Mouse (Mus musculus) forebrain, postnatal 0 days (tissue): Measurements from ENCODE around the gene Ccl11. TPM values are rescaled to one million over a fixed set of nuclear protein-coding genes. Genes with fewer than 3 reads are reported as not detected.

Experiments
- ATAC-seq: fragments of 200-750 bp; cut with Nextera tagmentation; 2 replicates; pipeline ENCODE4 v1.8.0; 2017; ENCODE audit warnings: mild to moderate bottlenecking, moderate library complexity
- DNase-seq: peaks from one replicate; pipeline ENCODE4 v3.0.0-alpha.2; 2015
- H3K27ac ChIP-seq: fragments of 300-500 bp; sonication (generic); 2 replicates; pipeline ENCODE4 v1.5.1; 2014; ENCODE audit warnings: low read depth, mild to moderate bottlenecking, antibody characterized with exemption, low read length, moderate library complexity, mixed read lengths
- H3K27me3 ChIP-seq: fragments of 300-500 bp; sonication (generic); 2 replicates; pipeline ENCODE4 v1.6.1; 2014; ENCODE audit warnings: mild to moderate bottlenecking, low read length, mixed read lengths; ENCODE audit not compliant: insufficient read depth
- H3K36me3 ChIP-seq: fragments of 300-500 bp; sonication (generic); 2 replicates; pipeline ENCODE4 v1.6.1; 2014; ENCODE audit warnings: mild to moderate bottlenecking, moderate library complexity; ENCODE audit not compliant: insufficient read depth
- H3K4me1 ChIP-seq: fragments of 300-500 bp; sonication (generic); 2 replicates; pipeline ENCODE4 v1.6.1; 2014; ENCODE audit warnings: antibody characterized with exemption; ENCODE audit not compliant: insufficient read depth
- H3K4me2 ChIP-seq: fragments of 300-500 bp; sonication (generic); 2 replicates; pipeline ENCODE4 v1.6.1; 2014; ENCODE audit warnings: low read depth, mild to moderate bottlenecking, moderate library complexity
- H3K4me3 ChIP-seq: fragments of 300-500 bp; sonication (generic); 2 replicates; pipeline ENCODE4 v1.5.1; 2014; ENCODE audit warnings: low read depth, low read length, mixed read lengths
- H3K9ac ChIP-seq: fragments of 300-500 bp; sonication (generic); 2 replicates; pipeline ENCODE4 v1.6.1; 2014; ENCODE audit warnings: mild to moderate bottlenecking
- H3K9me3 ChIP-seq: fragments of 300-500 bp; sonication (generic); 2 replicates; pipeline ENCODE4 v1.6.1; 2016; ENCODE audit warnings: low read length
- CTCF ChIP-seq: sonication (generic); IDR thresholded peaks from 2 replicates; pipeline ENCODE4 v1.5.1; 2016; ENCODE audit warnings: antibody characterized with exemption, control low read depth, low read depth
- WGBS: fragments of 180-500 bp; shearing (Covaris S2); extraction: QIAGEN DNeasy Blood & Tissue Kit; methylation state at CpG from one replicate; pipeline ENCODE4 v1.1.7; 2014; 5-methylcytosine and 5-hydroxymethylcytosine counted together
- polyA plus RNA-seq: library from polyadenylated mRNA; unstranded; fragments of >200 nt; fragmentation: Nextera tagmentation; extraction: Ambion mirVana; gene quantifications from 2 replicates; pipeline ENCODE4 v1.2.1, GENCODE M21; 2015
- total RNA-seq: library from RNA; depleted of rRNA; stranded (reverse); fragments of >200 nt; gene quantifications from 2 replicates; pipeline ENCODE4 v1.2.3, GENCODE M21; 2014

The Ccl11 gene
- total and polyA plus RNA-seq, 2 experiments from 2014 or later, result 0.15 TPM; not detected in 1

DNA sequence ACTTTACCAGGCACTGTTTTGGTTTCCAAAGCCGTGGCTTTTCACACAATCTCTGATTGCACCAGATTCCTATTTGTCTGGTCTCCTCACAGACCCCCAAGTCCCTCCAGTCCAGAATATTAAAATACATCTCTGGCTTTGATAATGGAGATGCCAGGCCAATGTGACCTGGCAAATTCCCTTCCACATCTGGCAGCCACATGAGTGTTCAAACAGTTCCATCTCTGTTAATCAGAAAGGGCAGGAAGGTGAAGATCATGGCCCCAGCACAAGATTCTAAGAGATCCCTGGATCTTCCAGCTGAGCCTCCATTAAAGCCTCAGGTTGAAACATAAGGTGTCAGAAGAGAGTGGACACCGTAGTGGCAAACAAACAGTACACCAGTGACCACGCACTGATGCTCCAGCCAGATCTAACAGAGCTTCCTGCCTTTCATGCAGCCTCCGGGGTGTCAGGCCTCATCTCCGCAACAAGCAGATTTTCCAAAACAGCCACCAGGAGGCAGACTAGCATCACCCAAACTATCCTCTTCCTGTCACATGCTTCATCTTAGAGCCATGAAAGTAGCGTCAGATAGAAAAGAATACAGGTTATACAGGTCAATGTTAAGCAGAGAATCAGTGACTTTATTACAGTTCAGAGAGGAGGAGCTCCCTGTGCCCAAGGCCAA lies 9.7 kb upstream of the Ccl11 start:
- 56% methylated on average over 6 of the region's 6 CpGs for WGBS
- DNase-seq, result peak; percentile 43
- H3K4me3 ChIP-seq, result no peak overlapping the region

DNA sequence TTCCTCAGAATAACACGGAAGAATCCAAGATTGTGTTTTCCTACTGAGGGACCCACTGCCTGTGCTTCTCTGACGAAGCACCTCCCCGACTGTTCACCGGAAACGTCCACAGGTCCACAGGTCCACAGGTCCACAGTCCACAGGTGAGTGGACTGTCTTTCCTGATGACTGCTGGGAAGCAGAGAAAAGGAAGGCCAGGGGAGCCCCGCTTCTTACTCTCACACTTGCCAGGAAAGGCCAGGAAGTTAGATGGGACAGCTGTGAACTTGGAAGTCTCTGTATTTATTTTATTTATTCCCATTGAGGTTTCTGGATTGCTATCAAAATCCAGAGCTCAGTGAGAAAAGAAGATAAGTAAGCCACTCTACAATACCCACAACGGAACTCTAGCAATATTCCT lies 3.8 kb upstream of the Ccl11 start:
- no peaks in the 10 kb centered on the region for H3K4me1 ChIP-seq
- WGBS, result 90% methylated on average over 7 of the region's 7 CpGs

More for the DNA sequence above, 9.7 kb upstream of the Ccl11 start:
- TF ChIP-seq CTCF, result peak; percentile 66
- no peaks in the 10 kb centered on the region for H3K36me3 ChIP-seq
- H3K27ac ChIP-seq, result no peak overlapping the region
- H3K9me3 ChIP-seq, result no peaks in the 10 kb centered on the region
- no peaks in the 10 kb centered on the region for H3K27me3 ChIP-seq
- ATAC-seq, result no peak
- no peak overlapping the region for H3K4me2 ChIP-seq
- no peak overlapping the region for H3K9ac ChIP-seq
- no peaks in the 10 kb centered on the region for H3K4me1 ChIP-seq

DNA sequence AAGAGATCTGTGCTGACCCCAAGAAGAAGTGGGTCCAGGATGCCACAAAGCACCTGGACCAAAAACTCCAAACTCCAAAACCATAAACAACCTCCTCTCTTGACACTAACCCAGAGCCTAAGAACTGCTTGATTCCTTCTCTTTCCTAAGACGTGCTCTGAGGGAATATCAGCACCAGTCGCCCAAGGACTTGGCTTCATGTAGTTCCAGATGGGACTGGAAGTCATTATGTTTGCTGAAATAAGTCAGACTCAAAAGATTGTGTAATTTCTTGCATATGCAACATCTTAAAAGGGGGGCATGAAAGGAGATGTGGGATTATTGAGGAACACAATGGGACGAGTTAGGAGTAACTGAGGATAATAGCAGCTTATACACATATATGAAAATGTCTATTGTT lies 4.6 kb downstream of the Ccl11 start:
- no peak overlapping the region for H3K4me2 ChIP-seq
- no peak overlapping the region for H3K9ac ChIP-seq
- no peak for TF ChIP-seq CTCF
- H3K36me3 ChIP-seq, result no peaks in the 10 kb centered on the region
- H3K27me3 ChIP-seq, result no peaks in the 10 kb centered on the region
- no peaks in the 10 kb centered on the region for H3K9me3 ChIP-seq
- no peak overlapping the region for H3K4me3 ChIP-seq
- 62% methylated on average over 3 of the region's 3 CpGs for WGBS
- H3K27ac ChIP-seq, result no peak overlapping the region
- ATAC-seq (no peak), DNase-seq (peak; percentile 10)
- no peaks in the 10 kb centered on the region for H3K4me1 ChIP-seq

More for the DNA sequence above, 3.8 kb upstream of the Ccl11 start:
- ATAC-seq (no peak), DNase-seq (no peak)
- Histone ChIP-seq H3K27ac (no peak overlapping the region), H3K9me3 (no peaks in the 10 kb centered on the region), H3K4me3 (no peak overlapping the region), H3K36me3 (no peaks in the 10 kb centered on the region), H3K27me3 (no peaks in the 10 kb centered on the region), H3K9ac (no peak overlapping the region), H3K4me2 (no peak overlapping the region)
- TF ChIP-seq CTCF, result no peak

DNA sequence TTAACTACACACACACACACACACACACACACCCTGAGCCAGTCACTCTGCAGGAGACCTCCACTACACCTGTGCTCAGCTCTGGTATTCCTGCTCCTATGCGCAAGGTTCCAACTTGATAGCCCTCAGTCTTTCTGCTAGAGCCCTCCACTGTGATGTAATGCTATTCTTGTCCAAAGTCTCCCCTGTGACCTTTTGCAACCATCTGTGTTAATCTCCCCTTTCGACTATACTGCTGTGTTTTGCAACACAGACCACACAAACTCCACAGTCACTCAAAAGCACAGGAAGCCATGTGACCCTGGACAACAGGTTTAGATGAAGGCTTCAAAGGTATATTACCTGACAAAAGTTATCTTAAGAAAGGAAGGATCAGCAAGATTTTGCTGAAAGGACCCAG lies 5.8 kb downstream of the Ccl11 start:
- H3K27me3 ChIP-seq, result no peaks in the 10 kb centered on the region
- DNase-seq (no peak), ATAC-seq (no peak)
- WGBS, result 81% methylated on average over 2 of the region's 2 CpGs
- no peaks in the 10 kb centered on the region for H3K9me3 ChIP-seq
- no peak overlapping the region for H3K4me2 ChIP-seq
- no peaks in the 10 kb centered on the region for H3K4me1 ChIP-seq
- H3K27ac ChIP-seq, result no peak overlapping the region
- no peak for TF ChIP-seq CTCF
- no peak overlapping the region for H3K4me3 ChIP-seq
- no peak overlapping the region for H3K9ac ChIP-seq
- no peaks in the 10 kb centered on the region for H3K36me3 ChIP-seq

DNA sequence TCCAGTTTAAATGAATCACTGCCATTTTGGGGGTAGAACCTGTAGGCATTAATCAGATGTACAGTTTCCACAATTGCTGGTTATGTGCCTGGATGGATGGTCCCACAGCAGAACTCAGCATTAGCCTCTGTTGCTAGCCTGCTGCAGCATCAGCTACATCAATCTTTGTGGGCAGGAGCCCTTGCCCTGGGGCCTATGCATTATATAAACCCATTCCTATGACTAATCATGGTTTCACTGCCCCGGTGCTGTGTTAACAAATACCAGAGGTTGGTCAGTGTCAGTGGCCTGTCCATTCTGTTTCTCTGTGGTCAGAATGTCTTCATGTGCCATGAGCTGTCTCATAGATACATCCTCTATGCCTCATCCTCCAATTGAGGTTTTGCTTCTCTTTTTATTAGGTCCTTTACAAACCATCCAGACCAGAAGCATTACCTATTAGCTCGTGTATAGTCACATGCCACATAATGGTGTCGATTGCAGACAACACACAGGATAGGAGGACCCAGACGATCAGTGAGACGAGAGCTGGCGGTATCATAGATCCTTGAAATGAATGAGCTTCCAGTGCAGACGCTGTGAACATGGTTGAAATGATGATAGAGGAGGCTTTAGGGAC lies 9.4 kb downstream of the Ccl11 start:
- Histone ChIP-seq H3K4me3 (no peak overlapping the region), H3K27me3 (no peaks in the 10 kb centered on the region), H3K9me3 (no peaks in the 10 kb centered on the region), H3K36me3 (no peaks in the 10 kb centered on the region), H3K9ac (no peak overlapping the region), H3K27ac (no peak overlapping the region), H3K4me1 (no peaks in the 10 kb centered on the region), H3K4me2 (no peak overlapping the region)
- ATAC-seq (no peak), DNase-seq (no peak)
- TF ChIP-seq CTCF, result no peak
- 77% methylated on average over 7 of the region's 7 CpGs for WGBS

DNA sequence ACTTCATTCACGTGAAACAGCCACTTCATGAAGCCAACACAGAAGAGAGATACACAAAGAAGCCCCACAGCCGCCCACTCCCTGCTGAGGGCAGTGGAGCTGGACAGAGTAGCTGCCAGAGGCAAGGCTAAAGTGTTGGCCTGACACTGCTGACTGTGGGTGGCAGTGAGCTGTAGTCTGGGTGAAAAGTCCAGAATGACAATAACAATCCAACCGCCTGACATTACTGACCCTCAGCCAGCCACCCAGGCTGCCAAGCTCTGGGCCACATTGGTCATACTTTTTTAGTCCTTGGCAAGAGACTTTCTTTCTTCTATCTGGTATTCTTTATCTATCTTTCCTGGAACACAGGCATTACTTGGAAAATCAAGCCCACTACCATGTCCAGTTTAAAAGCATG lies 13.5 kb downstream of the Ccl11 start:
- H3K4me1 ChIP-seq, result no peaks in the 10 kb centered on the region
- H3K36me3 ChIP-seq, result no peaks in the 10 kb centered on the region
- no peak overlapping the region for H3K4me2 ChIP-seq
- ATAC-seq, result no peak
- 79% methylated on average over 3 of the region's 3 CpGs for WGBS
- no peak overlapping the region for H3K27ac ChIP-seq
- TF ChIP-seq CTCF, result no peak
- no peak for DNase-seq
- no peaks in the 10 kb centered on the region for H3K9me3 ChIP-seq
- no peaks in the 10 kb centered on the region for H3K27me3 ChIP-seq
- H3K4me3 ChIP-seq, result no peak overlapping the region
- no peak overlapping the region for H3K9ac ChIP-seq

DNA sequence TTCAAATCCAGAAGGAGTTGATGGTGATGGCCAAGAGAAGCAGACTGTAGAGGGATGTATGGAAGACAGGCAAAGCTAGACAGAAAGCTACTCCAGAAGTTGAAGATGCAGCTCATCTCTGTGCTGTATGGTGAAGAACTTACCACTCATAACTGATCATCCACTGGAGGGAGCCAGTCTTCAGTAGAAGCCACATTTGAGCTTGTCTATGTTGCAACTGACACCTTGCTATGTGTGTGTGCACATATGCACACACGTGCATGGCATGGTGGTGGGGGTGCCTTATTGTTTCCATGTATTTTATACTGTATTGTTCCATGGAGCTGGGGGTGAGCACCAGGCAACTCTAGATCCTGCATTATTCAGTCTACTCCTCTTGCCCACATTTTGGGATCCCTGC lies 14.8 kb downstream of the Ccl11 start:
- ATAC-seq (no peak), DNase-seq (no peak)
- Histone ChIP-seq H3K4me1 (no peaks in the 10 kb centered on the region), H3K36me3 (no peaks in the 10 kb centered on the region), H3K4me2 (no peak overlapping the region), H3K9ac (no peak overlapping the region), H3K27me3 (no peaks in the 10 kb centered on the region), H3K9me3 (no peaks in the 10 kb centered on the region), H3K4me3 (no peak overlapping the region), H3K27ac (no peak overlapping the region)
- WGBS, result 88% methylated on average over 1 of the region's 1 CpGs
- peak; percentile 5; the same call in 1 of the 2 replicates for TF ChIP-seq CTCF
